Mouse (Mus musculus) left cerebral cortex, adult 18-20 months (tissue): ENCODE measurements around the gene Mgst3. TPM values are rescaled to one million over a fixed set of nuclear protein-coding genes. Genes with fewer than 3 reads are reported as not detected.
"Not testable (repeated sequence)": the region's sequence is repeated elsewhere in the genome, so short reads cannot be mapped to it uniquely, and the experiment has no call there.

Source experiments
- DNase-seq, 2 experiments: peaks; one replicate each; pipeline ENCODE4 v3.0.0; 2021 to 2022; ENCODE audit warnings: low spot score in 2 of 2, mixed read lengths in 1 of 2
- total RNA-seq, 2 experiments: library from RNA; stranded (reverse); gene quantifications; 2 replicates each; pipeline ENCODE4 v1.2.3; 2021

Mgst3 gene
- total RNA-seq, 2 experiments from 2014 or later, result 109 to 113 TPM

DNA sequence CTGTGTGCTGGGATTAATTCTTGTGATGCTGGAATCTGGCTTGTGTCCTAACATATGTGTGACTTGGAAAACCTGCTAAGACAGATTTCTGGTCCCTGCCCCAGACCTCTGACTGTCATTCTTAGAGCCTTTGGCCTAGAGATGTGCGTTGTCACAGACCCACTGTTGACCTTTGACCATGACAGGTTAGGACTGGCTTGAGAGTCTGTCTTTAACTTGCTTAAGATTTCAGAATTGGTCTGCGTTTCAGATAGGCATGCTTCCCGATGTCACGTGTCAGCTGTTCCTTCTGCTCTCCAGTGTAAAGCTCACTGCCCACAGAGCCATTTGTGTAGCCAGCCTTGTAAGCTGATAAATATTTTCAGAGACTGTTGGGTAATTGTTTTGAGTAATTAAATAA lies 30.8 kb downstream of the Mgst3 start:
- no peak for DNase-seq

DNA sequence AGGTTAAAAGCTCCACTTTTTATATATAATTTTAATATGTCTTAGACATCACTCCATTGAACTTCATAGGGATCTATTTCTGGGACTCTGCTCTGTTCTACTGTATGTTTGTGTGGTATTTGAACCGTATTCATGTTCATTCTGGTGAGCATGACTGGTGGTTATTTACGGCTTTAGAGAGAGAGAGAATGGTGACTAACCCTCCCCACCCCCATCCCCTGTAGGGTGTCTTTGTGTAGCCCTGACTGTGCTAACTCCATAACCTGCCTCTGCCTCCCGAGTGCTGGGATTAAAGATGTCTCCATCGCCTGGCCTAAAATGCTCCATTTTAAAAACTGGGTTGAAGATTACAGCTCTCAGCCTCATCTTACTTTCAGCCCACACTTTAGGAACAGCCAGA lies 33.4 kb downstream of the Mgst3 start:
- DNase-seq, result no peak

DNA sequence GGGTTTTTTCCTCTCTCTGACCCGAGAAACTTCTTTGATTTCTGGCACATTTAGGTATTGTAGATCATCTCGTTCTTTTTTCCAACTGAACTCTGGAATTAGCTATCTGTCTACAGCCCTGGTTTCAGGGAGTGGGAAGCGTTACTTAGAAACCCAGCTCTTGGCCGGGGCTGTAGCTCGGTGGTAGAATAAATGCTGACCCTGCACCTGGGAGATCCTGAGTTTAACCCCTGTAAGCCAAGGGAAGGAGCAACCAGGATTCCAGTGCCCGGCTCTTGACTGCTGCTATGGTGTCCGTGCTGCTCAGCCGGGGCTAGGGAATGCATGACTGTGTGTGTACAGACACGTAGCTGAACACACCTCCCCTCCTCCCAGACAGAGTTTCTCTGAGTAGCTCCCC lies 34.9 kb downstream of the Mgst3 start:
- DNase-seq, result no peak

DNA sequence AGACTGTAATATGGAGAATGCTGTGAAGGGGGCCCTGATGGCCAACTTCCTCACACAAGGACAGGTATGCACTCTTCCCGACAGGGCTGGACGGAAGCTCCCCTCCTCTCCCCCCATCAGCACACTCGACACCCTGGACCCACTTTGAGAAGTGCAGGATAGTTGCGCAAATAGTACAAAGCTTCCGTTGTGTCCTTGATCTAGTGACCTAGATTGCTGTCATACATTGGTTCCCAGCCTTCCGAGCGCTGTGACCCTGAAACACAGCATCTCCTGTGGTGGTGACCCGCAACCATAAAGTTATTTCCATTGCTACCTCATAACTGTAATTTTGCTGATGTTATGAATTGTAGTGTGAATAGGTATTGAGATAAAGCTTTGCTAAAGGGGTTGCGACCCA lies 36.3 kb downstream of the Mgst3 start:
- no peak for DNase-seq

DNA sequence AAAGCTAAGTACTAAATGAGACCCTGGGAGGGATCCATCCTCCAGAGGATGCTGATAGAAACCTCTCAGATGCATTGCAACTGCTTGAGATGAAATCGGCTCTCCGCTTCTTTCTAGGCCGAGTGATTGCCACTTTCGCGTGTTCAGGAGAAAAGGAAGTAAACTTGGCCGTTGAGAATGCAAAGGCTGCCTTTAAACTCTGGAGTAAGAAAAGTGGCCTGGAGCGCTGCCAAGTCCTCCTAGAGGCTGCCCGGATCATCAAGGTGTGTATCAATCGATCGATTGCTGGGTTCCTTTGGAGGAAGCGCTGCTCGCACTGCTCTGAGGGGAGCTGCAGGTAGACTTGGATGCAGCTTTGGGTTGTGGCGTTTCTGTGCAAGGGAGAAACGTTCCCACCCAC lies 41.2 kb downstream of the Mgst3 start:
- DNase-seq, result no peak

DNA sequence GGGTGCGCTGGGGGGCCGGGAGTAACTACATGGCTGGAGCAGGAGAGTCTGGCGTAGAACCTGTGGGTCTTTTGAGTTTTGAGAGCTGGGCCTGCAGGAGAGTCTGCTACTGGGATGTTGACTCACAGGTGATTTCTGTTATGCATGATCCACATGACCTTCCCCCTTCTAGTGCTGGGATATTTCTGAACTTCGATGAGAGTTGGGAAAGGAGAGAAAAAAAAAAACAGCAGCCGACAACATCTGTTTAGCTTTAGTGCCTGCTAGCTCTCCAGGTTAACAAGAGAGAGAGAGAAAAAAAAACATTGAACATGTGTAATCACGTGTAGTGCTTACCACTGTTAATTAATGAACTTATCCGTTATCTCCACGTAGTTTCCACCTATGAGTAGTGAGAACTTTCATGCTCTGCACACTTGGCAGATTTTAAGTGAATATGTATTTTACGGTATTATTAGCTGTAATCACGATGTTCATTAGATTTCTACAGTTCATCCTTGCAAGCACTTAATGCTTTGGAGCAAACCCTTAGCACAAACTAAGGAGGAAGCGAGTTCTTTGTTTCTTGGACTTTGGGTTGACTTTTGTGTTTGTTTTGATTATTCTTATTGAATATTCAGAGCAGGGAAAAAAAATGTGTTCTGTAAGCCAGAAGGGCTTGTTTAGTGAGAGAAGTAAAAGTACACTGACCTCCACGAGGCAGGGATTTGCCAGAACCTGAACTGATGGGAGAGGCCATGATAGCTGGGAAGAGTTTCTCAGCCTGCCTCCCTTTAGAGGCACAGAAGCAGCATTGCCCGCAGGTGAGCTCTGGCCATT lies 42.8 kb downstream of the Mgst3 start:
- no peak for DNase-seq

DNA sequence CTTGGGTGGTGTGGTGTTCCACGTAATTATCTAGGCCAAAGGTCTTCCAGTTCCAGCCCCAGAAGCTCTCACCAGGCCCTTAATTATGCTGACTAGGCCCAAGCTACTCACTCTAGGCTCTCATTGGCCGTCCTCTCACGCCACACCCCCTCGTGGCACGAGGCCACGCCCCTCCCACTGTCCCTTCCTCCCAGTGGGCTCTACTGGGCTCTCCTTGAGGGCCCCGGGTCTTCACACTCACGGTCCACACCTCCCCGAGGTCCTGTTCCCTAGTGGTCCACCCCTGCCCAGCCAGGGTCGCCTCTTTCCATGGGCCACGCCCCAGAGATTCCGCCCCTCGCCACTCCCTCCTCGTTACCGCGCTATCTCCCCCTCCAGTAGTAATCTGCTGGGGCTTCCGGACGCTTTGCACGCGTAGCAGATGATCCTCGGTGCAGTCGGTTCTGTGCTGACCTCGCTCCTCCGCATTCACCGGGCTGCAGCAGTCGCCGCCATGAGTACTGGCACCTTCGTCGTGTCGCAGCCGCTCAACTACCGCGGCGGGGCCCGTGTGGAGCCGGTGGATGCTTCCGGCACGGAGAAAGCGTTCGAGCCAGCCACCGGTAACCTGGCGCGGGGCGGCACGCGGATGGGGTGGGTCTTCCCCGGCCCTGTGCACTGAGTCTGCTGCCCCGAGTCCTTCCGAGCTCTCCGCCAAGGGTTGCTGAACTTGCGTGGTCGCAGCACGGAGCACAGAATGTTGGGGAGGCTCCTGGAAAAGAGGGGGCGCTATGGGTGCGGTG lies 43.6 kb downstream of the Mgst3 start, which contains the start of gene Aldh9a1:
Gene Aldh9a1 (plus strand): TSS at position 177 of the 782 bp plus-strand sequence.
- DNase-seq, result peak; percentile 78 to 80

DNA sequence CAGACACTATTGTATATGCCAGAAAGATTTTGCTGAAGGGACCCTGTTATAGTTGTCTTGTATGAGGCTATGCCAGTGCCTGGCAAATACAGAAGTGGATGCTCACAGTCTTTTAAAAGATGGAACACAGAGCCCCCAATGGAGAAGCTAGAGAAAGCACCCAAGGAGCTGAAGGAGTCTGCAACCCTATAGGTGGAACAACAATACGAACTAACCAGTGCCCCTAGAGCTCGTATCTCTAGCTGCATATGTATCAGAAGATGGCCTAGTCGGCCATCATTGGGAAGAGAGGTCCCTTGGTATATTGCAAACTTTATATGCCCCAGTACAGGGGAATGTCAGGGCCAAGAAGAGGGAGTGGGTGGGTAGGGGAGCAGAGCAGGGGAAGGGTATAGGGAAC lies 44.4 kb downstream of the Mgst3 start:
- DNase-seq, result not testable (repeated sequence)

DNA sequence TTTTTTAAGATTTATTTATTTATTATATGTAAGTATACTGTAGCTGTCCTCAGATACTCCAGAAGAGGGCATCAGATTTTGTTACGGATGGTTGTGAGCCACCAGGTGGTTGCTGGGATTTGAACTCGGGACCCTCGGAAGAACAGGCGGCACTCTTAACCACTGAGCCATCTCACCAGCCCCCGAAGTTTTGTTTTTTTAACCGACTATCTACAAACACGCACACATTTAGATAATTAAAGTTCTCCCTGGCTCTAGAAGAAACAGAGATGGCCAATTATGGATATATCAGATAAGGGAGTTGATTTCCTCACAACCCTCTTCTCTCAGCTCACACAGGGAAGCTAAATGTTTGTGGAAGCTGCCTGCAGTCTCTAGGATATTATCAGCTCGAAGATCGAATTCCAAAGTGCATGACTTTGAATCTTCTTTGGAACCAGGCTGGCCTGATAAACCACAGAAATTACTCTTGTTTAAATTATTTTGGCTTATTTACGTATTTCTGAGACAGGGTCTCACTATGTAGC lies 47.6 kb downstream of the Mgst3 start:
- DNase-seq, result not testable (repeated sequence)

DNA sequence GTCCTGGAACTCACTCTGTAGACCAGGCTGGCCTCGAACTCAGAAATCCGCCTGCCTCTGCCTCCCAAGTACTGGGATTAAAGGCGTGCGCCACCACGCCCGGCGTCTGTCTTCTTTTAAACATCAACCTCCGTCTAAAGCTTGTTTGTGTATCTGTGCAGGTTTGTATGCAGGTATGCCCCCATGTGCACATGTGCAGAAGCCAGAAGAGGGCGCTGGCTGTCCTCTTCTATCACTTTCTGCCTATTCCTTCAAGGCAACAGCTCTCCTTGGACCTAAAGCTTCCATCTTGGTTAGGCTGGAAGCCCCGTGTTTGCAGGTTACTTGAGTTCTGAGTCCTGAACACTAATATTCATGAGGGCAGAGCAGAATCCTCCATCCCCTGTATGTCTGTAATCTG lies 50.8 kb downstream of the Mgst3 start:
- DNase-seq, result no peak

DNA sequence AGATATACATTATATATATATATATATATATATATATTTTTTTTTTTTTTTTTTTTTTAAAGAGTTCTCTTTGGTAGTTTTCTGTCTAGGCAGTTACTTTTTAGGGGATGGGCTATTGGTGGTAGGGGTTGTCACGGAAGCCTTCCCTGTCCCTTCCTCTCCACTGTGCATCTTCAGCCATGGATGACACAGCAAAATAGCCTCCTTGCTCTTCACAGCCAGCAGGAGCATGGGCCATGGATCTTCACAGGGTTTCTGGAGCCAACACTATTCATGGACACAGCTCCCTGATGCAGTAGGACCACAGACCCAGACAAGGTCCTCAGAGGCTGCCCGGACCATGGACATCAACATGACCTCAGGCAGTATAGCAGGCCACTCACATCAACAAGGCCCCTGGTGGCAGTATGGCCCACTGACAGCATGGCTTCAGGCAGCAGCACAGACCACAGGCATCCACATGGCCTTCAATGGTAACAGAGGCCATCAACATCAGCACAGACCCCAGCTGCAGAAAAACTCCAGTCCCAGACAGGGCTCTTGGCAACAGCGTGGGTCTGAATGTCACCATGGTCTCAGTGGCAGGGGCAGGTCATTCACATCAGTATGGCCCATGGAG lies 52.6 kb downstream of the Mgst3 start:
- no peak for DNase-seq

DNA sequence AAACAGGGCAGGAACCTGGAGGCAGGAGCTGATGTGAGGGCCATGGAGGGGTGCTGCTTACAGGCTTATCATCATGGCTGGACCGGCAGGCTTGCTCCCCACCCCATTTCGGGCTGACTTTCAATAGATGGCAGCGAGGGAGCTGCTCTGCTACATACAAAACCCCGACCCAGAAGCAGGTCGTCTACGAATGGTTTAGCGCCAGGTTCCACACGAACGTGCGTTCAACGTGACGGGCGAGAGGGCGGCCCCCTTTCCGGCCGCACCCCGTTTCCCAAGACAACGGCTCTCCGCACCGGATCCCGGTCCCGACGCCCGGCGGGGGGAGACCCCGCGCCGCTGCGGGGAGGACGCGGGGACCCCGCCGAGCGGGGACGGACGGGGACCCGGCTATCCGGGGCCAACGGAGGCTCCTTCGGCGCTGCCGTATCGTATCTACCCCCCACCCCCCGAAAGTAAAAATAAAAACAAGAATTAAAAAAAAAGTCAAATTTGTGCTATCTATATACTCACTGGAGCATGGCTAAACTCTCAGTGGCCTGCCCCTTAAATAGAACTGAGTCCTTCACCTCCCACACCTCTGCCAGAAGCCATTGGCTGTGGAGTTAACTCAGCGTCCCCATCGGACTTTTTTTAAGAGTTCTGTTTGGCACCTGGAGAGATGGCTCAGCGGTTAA lies 53.4 kb downstream of the Mgst3 start:
- DNase-seq, result no peak

DNA sequence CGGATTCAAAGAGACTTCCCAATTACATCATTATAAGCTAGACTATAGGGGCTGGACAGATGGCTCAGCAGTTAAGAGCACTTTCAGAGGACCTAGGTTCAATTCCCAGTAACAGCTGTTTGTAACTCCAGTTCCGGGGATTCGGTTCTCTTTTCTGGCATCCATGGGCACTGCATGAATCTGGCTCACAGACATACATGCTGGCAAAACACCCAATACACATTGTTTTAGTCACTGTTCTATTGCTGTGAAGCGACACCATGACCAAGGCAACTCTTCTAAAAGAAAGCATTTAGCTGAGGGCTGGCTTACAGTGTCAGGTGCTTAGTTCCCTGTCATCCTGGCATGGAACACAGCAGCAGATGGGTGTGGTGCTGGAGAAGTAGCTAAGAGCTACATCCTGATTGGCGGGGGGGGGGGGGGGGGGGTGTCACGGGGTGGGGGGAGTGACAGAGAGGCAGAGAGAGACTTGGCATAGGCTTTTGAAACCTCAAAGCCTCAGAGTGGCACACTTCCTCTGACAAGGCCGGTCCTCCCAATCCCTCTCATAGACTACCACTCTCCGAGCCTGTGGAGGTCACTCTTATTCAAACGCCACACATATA lies 54.4 kb downstream of the Mgst3 start:
- no peak for DNase-seq

DNA sequence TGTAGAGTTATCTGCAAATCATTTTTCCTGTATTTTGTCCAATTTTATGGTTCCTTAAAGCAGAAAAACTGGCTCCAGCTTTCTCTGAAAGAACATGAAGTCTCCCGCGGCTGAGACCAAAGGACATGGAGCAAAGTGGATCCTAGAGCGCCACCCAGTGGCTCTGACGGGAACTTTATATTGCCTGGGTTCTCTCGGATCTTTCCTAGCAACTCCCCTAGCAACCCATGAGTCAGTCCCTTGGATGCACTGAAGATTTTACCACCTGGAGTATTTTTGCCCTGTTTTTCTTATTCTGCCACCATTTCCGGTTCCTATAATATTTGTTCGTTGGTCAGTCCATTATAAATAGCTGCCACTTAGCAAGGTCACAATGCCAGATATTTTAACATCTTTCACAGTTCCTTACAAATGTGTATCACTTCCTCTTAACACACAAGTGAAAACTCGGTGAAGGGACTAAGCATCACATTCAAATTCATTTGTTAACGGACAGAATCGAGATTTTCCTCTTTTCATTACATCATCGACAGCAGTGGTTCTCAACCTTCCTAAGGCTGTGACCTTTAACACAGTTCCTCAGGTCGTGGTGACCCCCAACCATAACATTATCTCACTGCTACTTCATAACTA lies 56.1 kb downstream of the Mgst3 start:
- peak; percentile 93 to 94 for DNase-seq

DNA sequence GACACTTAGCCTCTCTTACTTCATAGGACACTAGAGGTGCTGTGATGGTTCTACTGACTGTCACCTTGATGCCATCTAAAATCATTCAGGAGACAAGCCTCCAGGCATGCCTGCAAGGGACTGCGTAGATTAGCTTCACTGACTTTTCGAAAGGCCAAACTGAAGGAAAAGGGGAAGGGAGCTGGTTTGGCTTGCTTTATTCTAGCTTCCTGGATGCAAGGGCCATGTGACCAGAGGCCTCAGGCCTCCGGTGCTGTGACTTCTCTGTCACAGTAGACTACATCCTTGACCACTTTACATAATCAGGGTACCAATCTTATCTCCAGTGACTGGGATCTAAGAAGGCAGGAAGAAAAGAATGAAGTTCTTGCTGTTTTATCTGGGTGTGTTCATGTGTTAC lies 57.2 kb downstream of the Mgst3 start:
- no peak for DNase-seq

DNA sequence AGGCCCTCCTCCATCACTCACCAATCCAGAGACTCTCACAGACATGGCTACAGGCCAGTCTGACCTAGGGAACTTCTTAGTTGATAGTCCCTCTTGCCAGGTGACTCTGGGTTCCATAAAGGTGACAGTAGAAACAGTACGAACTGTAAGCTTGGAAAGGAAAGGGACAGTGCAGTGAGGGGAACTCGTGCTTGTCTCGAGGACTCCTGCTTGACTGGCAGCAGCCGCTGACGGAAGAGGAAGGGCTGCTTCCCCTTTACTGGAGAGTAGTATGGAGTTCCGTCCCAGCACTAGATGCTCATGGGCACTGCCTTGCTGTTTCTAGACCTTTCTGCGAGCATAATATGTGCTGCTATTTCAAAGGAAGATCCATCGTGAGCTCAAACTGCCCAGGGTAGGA lies 62.5 kb downstream of the Mgst3 start:
- no peak for DNase-seq

DNA sequence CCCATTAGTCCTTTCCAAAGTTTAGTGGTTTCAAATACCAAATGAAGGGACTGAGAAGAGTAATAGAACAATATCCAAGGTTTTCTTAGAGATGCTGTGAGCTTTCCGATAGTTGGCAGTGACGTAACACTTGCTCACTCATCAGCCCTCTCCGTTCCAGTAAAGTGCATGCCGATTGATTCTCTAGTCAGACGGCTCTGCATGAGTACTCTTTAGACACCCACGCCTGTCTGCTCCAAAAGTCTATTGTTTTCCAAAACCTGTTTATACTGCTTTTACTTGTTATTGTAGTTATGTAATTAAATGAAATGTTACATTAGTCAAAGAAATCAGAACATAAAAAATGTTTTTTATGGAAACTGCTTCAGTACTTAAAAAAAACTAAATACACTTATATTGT lies 64.9 kb downstream of the Mgst3 start:
- DNase-seq, result no peak
